Mouse (Mus musculus) thymus, adult 2 months (tissue): ENCODE data around the gene Lrrc25. TPM values are rescaled to one million over a fixed set of nuclear protein-coding genes. Genes with fewer than 3 reads are reported as not detected.
A peak's percentile ranks its signal among the peaks of the same experiment; 100 is the strongest.

Experiments
- DNase-seq: peaks from one replicate; pipeline ENCODE4 v3.0.0; 2021
- H3K27ac ChIP-seq: fragments of 200-500 bp; 2 replicates; pipeline ENCODE4 v1.5.1; 2012; ENCODE audit warnings: low read length, control low read depth; ENCODE audit not compliant: control insufficient read depth, insufficient read depth
- H3K27me3 ChIP-seq: fragments of 200-500 bp; 2 replicates; pipeline ENCODE4 v1.6.1; 2012; ENCODE audit warnings: mild to moderate bottlenecking, low read length, moderate library complexity, mixed read lengths; ENCODE audit not compliant: control insufficient read depth, insufficient read depth
- H3K36me3 ChIP-seq: fragments of 200-500 bp; 2 replicates; pipeline ENCODE4 v1.6.1; 2012; ENCODE audit warnings: mild to moderate bottlenecking, low read length, moderate library complexity; ENCODE audit not compliant: control insufficient read depth, insufficient read depth
- H3K4me1 ChIP-seq: fragments of 200-500 bp; replicated peaks from 2 replicates; pipeline ENCODE4 v1.6.1; 2012; ENCODE audit warnings: low read length; ENCODE audit not compliant: control insufficient read depth, insufficient read depth
- H3K4me3 ChIP-seq: fragments of 200-500 bp; 2 replicates; pipeline ENCODE4 v1.5.1; 2012; ENCODE audit warnings: mild to moderate bottlenecking, low read length, control low read depth, moderate library complexity; ENCODE audit not compliant: control insufficient read depth, insufficient read depth
- CTCF ChIP-seq: fragments of 200-500 bp; IDR thresholded peaks from 2 replicates; pipeline ENCODE4 v1.5.1; 2012; ENCODE audit warnings: mild to moderate bottlenecking, control low read depth, low read length, moderate library complexity, borderline replicate concordance; ENCODE audit not compliant: control insufficient read depth, poor library complexity, insufficient read depth; ENCODE audit errors: extremely low read depth
- POLR2A ChIP-seq: fragments of 200-500 bp; IDR thresholded peaks from 2 replicates; pipeline ENCODE4 v1.6.1; 2012; ENCODE audit warnings: mild to moderate bottlenecking, low read length, control low read depth, moderate library complexity; ENCODE audit not compliant: control insufficient read depth, poor library complexity, insufficient read depth; ENCODE audit errors: extremely low read depth
- WGBS: fragments of 180-500 bp; shearing (Covaris S2); methylation state at CpG from one replicate; pipeline ENCODE4 v1.1.7; 2018; 5-methylcytosine and 5-hydroxymethylcytosine counted together
- polyA plus RNA-seq: library from polyadenylated mRNA; depleted of rRNA; stranded (reverse); fragments of >200 nt; gene quantifications from 2 replicates; pipeline ENCODE4 v1.2.3, GENCODE M21; 2012; rRNA removed

Lrrc25 gene
- 15.3 and 18.5 TPM in 2 replicates for polyA plus RNA-seq

- Histone ChIP-seq H3K27me3 (no peaks in the 10 kb centered on the region), H3K4me1 (peaks cover 15% of the 10 kb centered on the region), H3K27ac (no peak within 1 kb of the TSS), H3K4me3 (0 out of 2 replicates have a peak within 1 kb of the TSS, but pooled peaks have one; percentile 3), H3K36me3 (no peaks in the 10 kb centered on the region)
- WGBS = 30% methylated on average over 3 of the region's 3 CpGs
- TF ChIP-seq CTCF = no peak
- no peak for TF ChIP-seq POLR2A
- no peak for DNase-seq
These were observed at the start of gene Lrrc25 for GRCm38 (mm10) chr8:70615894-70616293. Lrrc25 (plus strand) TSS chr8:70616155.

GRCm38 (mm10) chr8:70570360-70570759 is 45.6 kb upstream of the Lrrc25 start:
- Histone ChIP-seq H3K27me3 (no peaks in the 10 kb centered on the region), H3K4me3 (no peak overlapping the region), H3K4me1 (peaks cover 11% of the 10 kb centered on the region), H3K27ac (no peak overlapping the region), H3K36me3 (peaks cover 6% of the 10 kb centered on the region; the same call in 1 of the 2 replicates)
- no peak for DNase-seq
- TF ChIP-seq CTCF (no peak), POLR2A (no peak)

DNA sequence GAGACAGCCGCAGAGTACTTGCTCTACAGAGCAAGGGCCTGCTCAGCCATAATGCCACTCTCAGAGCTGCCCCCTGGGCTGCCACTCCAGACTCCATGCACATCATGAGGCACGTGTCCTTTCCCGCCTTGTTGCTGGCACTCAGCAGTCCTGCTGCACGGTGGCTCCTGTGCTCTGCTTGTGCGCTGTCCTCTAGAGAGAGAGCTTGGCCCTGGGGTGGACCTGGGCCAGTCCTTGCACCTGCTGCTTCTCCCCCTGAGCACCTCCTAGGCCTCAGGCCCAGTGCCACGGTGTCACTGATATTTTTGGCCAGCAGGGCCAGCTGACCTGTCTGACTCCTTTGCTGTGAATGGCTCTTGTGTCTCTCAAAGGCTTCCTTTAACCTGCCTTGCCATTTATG is 45.0 kb upstream of the Lrrc25 start:
- WGBS = 91% methylated on average over 6 of the region's 6 CpGs
- Histone ChIP-seq H3K36me3 (peaks cover 6% of the 10 kb centered on the region; the same call in 1 of the 2 replicates), H3K4me1 (peaks cover 7% of the 10 kb centered on the region), H3K27me3 (no peaks in the 10 kb centered on the region), H3K4me3 (no peak overlapping the region), H3K27ac (no peak overlapping the region)
- TF ChIP-seq CTCF = no peak
- no peak for TF ChIP-seq POLR2A
- no peak for DNase-seq

DNA sequence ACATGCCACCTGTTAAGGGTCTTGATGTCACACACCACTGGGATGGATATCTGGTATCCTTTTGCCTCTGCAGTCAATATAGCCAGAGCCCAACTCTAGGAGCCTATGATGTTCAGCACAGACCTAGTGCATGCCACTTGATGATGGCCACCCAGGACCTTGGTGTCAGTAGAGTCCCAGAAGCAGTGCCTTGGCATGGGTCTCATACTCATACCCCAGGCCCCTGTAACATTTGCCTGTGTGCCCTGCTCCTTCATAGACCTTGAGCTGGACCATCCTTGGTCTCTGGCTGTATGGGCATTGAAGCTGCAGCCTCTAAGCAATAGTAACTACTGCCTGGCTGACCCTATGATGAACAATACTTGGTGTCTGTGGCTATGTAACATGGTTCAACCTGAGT is 41.7 kb upstream of the Lrrc25 start:
- TF ChIP-seq POLR2A = no peak
- TF ChIP-seq CTCF = no peak
- no peaks in the 10 kb centered on the region for H3K4me1 ChIP-seq
- no peak overlapping the region for H3K27ac ChIP-seq
- no peak for DNase-seq
- H3K36me3 ChIP-seq = peaks cover 6% of the 10 kb centered on the region; the same call in 1 of the 2 replicates
- H3K4me3 ChIP-seq = no peak overlapping the region
- no peaks in the 10 kb centered on the region for H3K27me3 ChIP-seq

DNA sequence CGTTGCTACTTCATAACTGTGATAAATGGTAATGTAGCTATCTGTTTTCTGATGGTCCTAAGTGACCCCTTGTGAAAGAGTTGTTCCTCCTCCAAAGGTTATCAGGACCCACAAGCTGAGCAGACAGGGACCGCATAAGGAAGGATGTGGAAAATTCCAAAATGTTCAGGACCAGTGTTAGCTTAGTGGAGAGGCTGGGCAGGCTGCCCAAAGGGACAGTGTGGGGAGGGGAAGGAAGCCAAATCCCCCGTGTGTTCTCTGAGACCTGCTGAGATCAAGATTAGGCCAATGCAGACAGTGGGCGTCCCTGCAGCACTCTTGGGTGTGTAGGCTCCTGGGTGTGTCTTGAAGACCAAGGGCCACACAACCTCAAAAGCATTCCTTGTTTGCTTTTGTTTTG is 41.0 kb upstream of the Lrrc25 start:
- TF ChIP-seq POLR2A = no peak
- TF ChIP-seq CTCF = no peak
- Histone ChIP-seq H3K27ac (no peak overlapping the region), H3K36me3 (peaks cover 6% of the 10 kb centered on the region; the same call in 1 of the 2 replicates), H3K4me1 (no peaks in the 10 kb centered on the region), H3K4me3 (no peak overlapping the region), H3K27me3 (no peaks in the 10 kb centered on the region)
- WGBS = 79% methylated on average over 4 of the region's 4 CpGs
- DNase-seq = no peak

GRCm38 (mm10) chr8:70577207-70577606 is 38.7 kb upstream of the Lrrc25 start:
- no peak for TF ChIP-seq CTCF
- 98% methylated on average over 3 of the region's 3 CpGs for WGBS
- Histone ChIP-seq H3K4me3 (no peak overlapping the region), H3K27me3 (no peaks in the 10 kb centered on the region), H3K27ac (no peak overlapping the region), H3K4me1 (no peaks in the 10 kb centered on the region), H3K36me3 (peaks cover 26% of the 10 kb centered on the region)
- DNase-seq = no peak

DNA sequence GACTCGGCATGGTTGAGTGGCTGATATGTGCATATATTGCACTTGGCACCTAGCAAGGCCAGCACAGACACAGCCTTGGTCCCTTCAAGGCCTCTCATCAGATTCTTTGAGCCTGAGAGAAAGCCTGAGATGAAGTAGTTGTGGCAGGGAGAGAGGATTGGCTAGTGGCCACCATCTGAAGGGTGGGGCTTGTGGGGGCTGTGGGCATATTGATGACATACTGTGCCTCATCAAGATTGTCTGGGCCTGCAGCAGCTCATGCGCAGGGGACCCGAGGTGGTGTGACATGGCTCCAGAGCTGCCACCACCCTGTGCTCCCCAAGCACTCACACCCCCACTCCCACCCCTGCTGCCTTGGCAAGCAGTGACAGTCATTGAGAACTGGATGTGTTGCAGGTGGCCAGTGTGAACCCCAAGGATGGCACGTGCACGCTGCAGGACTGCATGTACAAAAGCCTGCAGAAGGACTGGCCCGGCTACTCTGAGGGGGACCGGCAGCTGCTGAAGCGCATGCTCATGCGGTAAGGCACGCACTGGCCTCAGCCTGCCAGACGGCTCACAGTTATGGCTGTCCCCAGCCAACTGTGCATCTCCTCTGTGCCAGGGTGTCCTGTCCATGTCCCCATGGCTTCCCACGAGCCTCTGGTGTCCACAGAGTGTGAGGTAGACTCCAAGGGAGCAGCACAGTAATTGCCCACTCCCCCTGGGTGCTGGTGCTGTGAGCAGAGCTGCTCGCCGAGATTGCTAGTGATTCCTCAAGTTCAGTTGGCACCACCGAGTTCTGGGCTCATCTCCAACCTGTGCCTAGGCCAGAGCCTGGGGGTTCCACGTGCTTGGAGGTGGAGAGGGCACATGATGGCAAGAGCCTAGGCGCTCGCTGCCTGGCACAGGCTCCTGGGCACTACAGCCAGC is 32.2 kb upstream of the Lrrc25 start:
- no peak overlapping the region for H3K4me3 ChIP-seq
- no peaks in the 10 kb centered on the region for H3K27me3 ChIP-seq
- WGBS = 94% methylated on average over 18 of the region's 18 CpGs
- TF ChIP-seq POLR2A (no peak), CTCF (no peak)
- peaks cover 33% of the 10 kb centered on the region for H3K36me3 ChIP-seq
- H3K27ac ChIP-seq = no peak overlapping the region
- no peak for DNase-seq
- no peaks in the 10 kb centered on the region for H3K4me1 ChIP-seq
